Mouse (Mus musculus) kidney, postnatal 0 days (tissue): ENCODE measurements around the gene Hadh. TPM values are rescaled to one million over a fixed set of nuclear protein-coding genes. Genes with fewer than 3 reads are reported as not detected.
A peak's percentile ranks its signal among the peaks of the same experiment; 100 is the strongest.

Experiments used
- ATAC-seq: fragments of 200-750 bp; cut with Nextera tagmentation; replicated peaks from 2 replicates; pipeline ENCODE4 v1.8.0; 2017; ENCODE audit warnings: low read depth, moderate number of reproducible peaks, moderate TSS enrichment, moderate library complexity; ENCODE audit not compliant: low FRiP score
- DNase-seq: peaks from one replicate; pipeline ENCODE4 v3.0.0-alpha.2; 2016; ENCODE audit warnings: low spot score
- H3K27ac ChIP-seq: fragments of 300-500 bp; sonication (generic); 2 replicates; pipeline ENCODE4 v1.5.1; 2014; ENCODE audit warnings: mild to moderate bottlenecking
- H3K27me3 ChIP-seq: fragments of 300-500 bp; sonication (generic); 2 replicates; pipeline ENCODE4 v1.6.1; 2014; ENCODE audit warnings: low read length, mixed read lengths; ENCODE audit not compliant: insufficient read depth
- H3K36me3 ChIP-seq: fragments of 300-500 bp; sonication (generic); 2 replicates; pipeline ENCODE4 v1.6.1; 2014; ENCODE audit warnings: low read length, mixed read lengths; ENCODE audit not compliant: insufficient read depth
- H3K4me1 ChIP-seq: fragments of 300-500 bp; sonication (generic); replicated peaks from 2 replicates; pipeline ENCODE4 v1.6.1; 2014; ENCODE audit warnings: antibody characterized with exemption, low read length, mixed read lengths; ENCODE audit not compliant: insufficient read depth
- H3K4me2 ChIP-seq: fragments of 300-500 bp; sonication (generic); 2 replicates; pipeline ENCODE4 v1.6.1; 2014; ENCODE audit warnings: mild to moderate bottlenecking, low read length, moderate library complexity, mixed read lengths
- H3K4me3 ChIP-seq: fragments of 300-500 bp; sonication (generic); replicated peaks from 2 replicates; pipeline ENCODE4 v1.5.1; 2014; ENCODE audit warnings: low read depth, low read length
- H3K9ac ChIP-seq: fragments of 300-500 bp; sonication (generic); 2 replicates; pipeline ENCODE4 v1.6.1; 2014; ENCODE audit warnings: low read depth, low read length
- H3K9me3 ChIP-seq: fragments of 300-500 bp; sonication (generic); replicated peaks from 2 replicates; pipeline ENCODE4 v1.6.1; 2016; ENCODE audit warnings: low read length, inconsistent platforms, mixed read lengths
- CTCF ChIP-seq: IDR thresholded peaks from 2 replicates; pipeline ENCODE4 v1.5.1; 2016; ENCODE audit warnings: antibody characterized with exemption, low read depth, mild to moderate bottlenecking, moderate library complexity
- WGBS: fragments of 180-500 bp; shearing (Covaris S2); extraction: QIAGEN DNeasy Blood & Tissue Kit; methylation state at CpG from one replicate; pipeline ENCODE4 v1.1.7; 2014; 5-methylcytosine and 5-hydroxymethylcytosine counted together
- polyA plus RNA-seq: library from polyadenylated mRNA; unstranded; fragments of >200 nt; fragmentation: Nextera tagmentation; extraction: Ambion mirVana; gene quantifications from 2 replicates; pipeline ENCODE4 v1.2.1, GENCODE M21; 2015

Gene Hadh
- polyA plus RNA-seq, 1 experiment from 2014 or later, result 173 TPM

GRCm38 (mm10) chr3:131274151-131274550 lies 2.2 kb upstream of the Hadh start:
- Histone ChIP-seq H3K9me3 (no peaks in the 10 kb centered on the region), H3K27me3 (no peaks in the 10 kb centered on the region), H3K4me3 (no peak overlapping the region), H3K4me1 (peaks cover 9% of the 10 kb centered on the region), H3K9ac (no peak overlapping the region), H3K36me3 (no peaks in the 10 kb centered on the region), H3K4me2 (no peak overlapping the region), H3K27ac (no peak overlapping the region)
- ATAC-seq, result no peak
- 74% methylated on average over 4 of the region's 4 CpGs for WGBS
- no peak for DNase-seq
- TF ChIP-seq CTCF, result no peak

- Histone ChIP-seq H3K4me1 (peaks cover 9% of the 10 kb centered on the region), H3K4me3 (peak overlapping the region; percentile 83), H3K36me3 (no peaks in the 10 kb centered on the region), H3K9ac (peak overlapping the region; percentile 46; the same call in 1 of the 2 replicates), H3K27me3 (no peaks in the 10 kb centered on the region), H3K27ac (peak overlapping the region; percentile 87), H3K4me2 (peak overlapping the region; percentile 68), H3K9me3 (no peaks in the 10 kb centered on the region)
- no peak for TF ChIP-seq CTCF
- no peak for ATAC-seq
- 14% methylated on average over 10 of the region's 10 CpGs for WGBS
- peak; percentile 32 for DNase-seq
Observed at GRCm38 (mm10) chr3:131272374-131273100, 636 bp upstream of the Hadh start.

- ATAC-seq (peak; percentile 69), DNase-seq (peak; percentile 79)
- peak overlapping the region; percentile 87 for H3K27ac ChIP-seq
- no peaks in the 10 kb centered on the region for H3K27me3 ChIP-seq
- 5% methylated on average over 8 of the region's 8 CpGs for WGBS
- no peaks in the 10 kb centered on the region for H3K9me3 ChIP-seq
- peak overlapping the region; percentile 76 for H3K9ac ChIP-seq
- H3K4me3 ChIP-seq, result peak overlapping the region; percentile 83
- peak; percentile 46; the same call in 1 of the 2 replicates for TF ChIP-seq CTCF
- H3K4me1 ChIP-seq, result peaks cover 9% of the 10 kb centered on the region
- peak overlapping the region; percentile 68 for H3K4me2 ChIP-seq
- no peaks in the 10 kb centered on the region for H3K36me3 ChIP-seq
Observed at GRCm38 (mm10) chr3:131271157-131271556, 744 bp downstream of the Hadh start.

GRCm38 (mm10) chr3:131270381-131270780 lies 1.5 kb downstream of the Hadh start:
- Histone ChIP-seq H3K4me2 (peak overlapping the region; percentile 68), H3K4me1 (peaks cover 9% of the 10 kb centered on the region), H3K9ac (no peak overlapping the region), H3K9me3 (no peaks in the 10 kb centered on the region), H3K27me3 (no peaks in the 10 kb centered on the region), H3K27ac (0 out of 2 replicates have a peak overlapping the region, but pooled peaks have one; percentile 87), H3K36me3 (no peaks in the 10 kb centered on the region), H3K4me3 (no peak overlapping the region)
- WGBS, result 63% methylated on average over 6 of the region's 6 CpGs
- DNase-seq (no peak), ATAC-seq (no peak)
- TF ChIP-seq CTCF, result no peak

- DNase-seq (no peak), ATAC-seq (no peak)
- Histone ChIP-seq H3K36me3 (0 out of 2 replicates have a peak, but pooled peaks cover 7% of the 10 kb centered on the region), H3K27ac (no peak overlapping the region), H3K9ac (no peak overlapping the region), H3K4me1 (peaks cover 9% of the 10 kb centered on the region), H3K27me3 (no peaks in the 10 kb centered on the region), H3K4me2 (no peak overlapping the region), H3K4me3 (no peak overlapping the region), H3K9me3 (no peaks in the 10 kb centered on the region)
- 67% methylated on average over 3 of the region's 3 CpGs for WGBS
- no peak for TF ChIP-seq CTCF
Observed at GRCm38 (mm10) chr3:131266366-131267050, 5.4 kb downstream of the Hadh start.

GRCm38 (mm10) chr3:131265516-131265915 lies 6.4 kb downstream of the Hadh start:
- TF ChIP-seq CTCF, result no peak
- 86% methylated on average over 8 of the region's 8 CpGs for WGBS

More at GRCm38 (mm10) chr3:131265516-131265915, 6.4 kb downstream of the Hadh start:
- Histone ChIP-seq H3K4me2 (no peak overlapping the region), H3K9me3 (no peaks in the 10 kb centered on the region), H3K27me3 (no peaks in the 10 kb centered on the region), H3K4me3 (no peak overlapping the region), H3K27ac (no peak overlapping the region), H3K9ac (no peak overlapping the region), H3K36me3 (0 out of 2 replicates have a peak, but pooled peaks cover 9% of the 10 kb centered on the region), H3K4me1 (peaks cover 4% of the 10 kb centered on the region)
- DNase-seq, result no peak
- no peak for ATAC-seq
